Mouse (Mus musculus): ENCODE measurements around the gene Fuom. TPM values are rescaled to one million over a fixed set of nuclear protein-coding genes. Genes with fewer than 3 reads are reported as not detected.

The Fuom gene
- polyA plus RNA-seq, 1 experiment from 2014 or later, result 13.9 TPM

DNA sequence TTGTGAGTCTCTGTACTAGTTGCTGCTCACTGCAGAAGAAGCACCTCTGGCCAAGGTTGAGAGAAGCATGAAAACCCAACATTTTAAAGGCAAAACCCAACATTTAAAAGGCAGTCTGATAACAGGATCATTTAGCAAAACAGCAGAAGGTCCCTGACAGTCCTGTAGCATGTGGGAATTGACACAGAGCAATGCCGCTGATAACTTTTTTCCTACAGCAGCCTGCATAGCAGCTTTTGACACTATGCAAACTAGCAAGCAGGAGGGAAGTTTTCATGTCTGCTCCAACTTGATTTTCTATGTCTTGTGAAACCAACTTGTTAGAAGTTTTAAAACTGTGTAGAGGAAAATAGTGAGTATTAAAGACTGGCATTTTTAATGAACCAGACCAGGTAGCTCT lies 22.1 kb upstream of the Fuom start:
- no peak for DNase-seq (ENCODE audit: low spot score)
- H3K27ac ChIP-seq, result no peak overlapping the region
- H3K4me1 ChIP-seq, result peaks cover 16% of the 10 kb centered on the region
- H3K27me3 ChIP-seq (ENCODE audit: low read depth, poor library complexity, severe bottlenecking), result no peaks in the 10 kb centered on the region
- H3K4me3 ChIP-seq, result no peak overlapping the region
- WGBS, result 100% methylated on average over 1 of the region's 1 CpGs
- H3K9me3 ChIP-seq (replicated peaks), result no peaks in the 10 kb centered on the region
- H3K36me3 ChIP-seq, result peaks cover 4% of the 10 kb centered on the region; the same call in 1 of the 2 replicates

DNA sequence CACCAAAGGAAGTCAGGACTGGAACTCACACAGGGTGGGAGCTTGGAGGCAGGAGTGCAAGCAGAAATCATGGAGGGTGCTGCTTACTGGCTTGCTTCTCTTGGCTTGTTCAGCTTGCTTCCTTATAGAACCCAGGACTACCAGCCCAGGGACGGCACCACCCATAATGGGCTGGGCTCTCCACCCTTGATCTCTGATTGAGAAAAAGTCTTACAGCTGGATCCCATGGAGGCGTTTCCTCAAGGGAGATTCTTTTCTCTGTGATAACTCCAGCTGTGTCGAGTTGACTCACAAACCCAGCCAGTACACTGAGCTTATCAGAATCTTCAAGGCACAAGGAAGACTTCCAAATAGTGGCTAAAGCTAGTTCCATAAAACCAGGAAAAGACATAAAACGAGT lies 20.5 kb upstream of the Fuom start:
- H3K9me3 ChIP-seq (replicated peaks), result no peaks in the 10 kb centered on the region
- H3K27me3 ChIP-seq (ENCODE audit: low read depth, poor library complexity, severe bottlenecking), result no peaks in the 10 kb centered on the region
- DNase-seq (ENCODE audit: low spot score), result no peak
- H3K36me3 ChIP-seq, result no peaks in the 10 kb centered on the region
- H3K4me1 ChIP-seq, result peaks cover 16% of the 10 kb centered on the region
- H3K27ac ChIP-seq, result no peak overlapping the region
- 50% methylated on average over 4 of the region's 4 CpGs for WGBS
- H3K4me3 ChIP-seq, result no peak overlapping the region

DNA sequence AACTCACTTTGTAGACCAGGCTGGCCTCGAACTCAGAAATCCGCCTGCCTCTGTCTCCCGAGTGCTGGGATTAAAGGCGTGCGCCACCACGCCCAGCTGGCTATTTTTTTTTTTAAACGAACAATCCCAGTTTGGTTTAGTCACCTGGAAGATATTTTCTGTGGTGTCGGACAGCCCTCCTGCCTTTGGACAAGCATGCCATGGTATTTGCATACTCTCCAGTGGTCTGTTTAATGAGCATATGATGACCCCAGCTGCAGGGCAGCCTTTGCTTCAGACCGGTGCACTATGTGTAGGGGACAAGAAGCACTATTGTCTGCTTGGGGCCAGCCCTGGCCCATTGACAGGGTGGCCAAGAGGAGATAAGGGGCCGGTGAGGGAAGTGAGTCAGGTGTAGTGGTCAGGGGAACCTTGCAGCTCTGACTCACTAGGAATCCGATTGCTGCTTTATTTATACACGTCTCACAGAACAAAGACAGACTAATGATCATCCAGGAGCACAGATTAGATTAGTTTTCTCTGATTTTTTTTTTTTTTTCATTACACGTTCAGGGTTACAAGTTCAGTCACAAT lies 19.2 kb upstream of the Fuom start:
- Histone ChIP-seq H3K4me1 (peaks cover 11% of the 10 kb centered on the region), H3K9me3 (replicated peaks) (no peaks in the 10 kb centered on the region), H3K27ac (no peak overlapping the region), H3K36me3 (no peaks in the 10 kb centered on the region), H3K4me3 (no peak overlapping the region), H3K27me3 (ENCODE audit: low read depth, poor library complexity, severe bottlenecking) (no peaks in the 10 kb centered on the region)
- DNase-seq (ENCODE audit: low spot score), result no peak
- 83% methylated on average over 13 of the region's 13 CpGs for WGBS

DNA sequence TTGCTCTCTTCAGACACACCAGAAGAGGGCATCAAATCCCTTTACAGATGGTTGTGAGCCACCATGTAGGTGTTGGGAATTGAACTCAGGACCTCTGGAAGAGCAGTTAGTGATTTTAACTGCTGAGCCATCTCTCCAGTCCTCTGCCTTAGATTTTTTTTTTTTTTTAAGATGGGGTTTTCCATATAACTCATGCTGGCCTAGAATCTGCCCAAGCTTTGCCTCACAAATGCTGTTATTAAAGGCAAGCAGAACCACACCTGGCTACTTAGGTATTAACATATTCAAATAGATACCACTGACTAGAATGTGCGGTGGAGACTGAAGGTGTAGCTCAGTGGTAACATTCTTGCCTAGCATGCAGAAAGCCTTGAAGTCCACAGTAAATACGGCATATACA lies 18.2 kb upstream of the Fuom start:
- no peak for DNase-seq (ENCODE audit: low spot score)
- Histone ChIP-seq H3K4me3 (no peak overlapping the region), H3K27me3 (ENCODE audit: low read depth, poor library complexity, severe bottlenecking) (no peaks in the 10 kb centered on the region), H3K9me3 (replicated peaks) (no peaks in the 10 kb centered on the region), H3K36me3 (no peaks in the 10 kb centered on the region), H3K4me1 (peaks cover 9% of the 10 kb centered on the region), H3K27ac (no peak overlapping the region)
- WGBS, result 87% methylated on average over 2 of the region's 2 CpGs

DNA sequence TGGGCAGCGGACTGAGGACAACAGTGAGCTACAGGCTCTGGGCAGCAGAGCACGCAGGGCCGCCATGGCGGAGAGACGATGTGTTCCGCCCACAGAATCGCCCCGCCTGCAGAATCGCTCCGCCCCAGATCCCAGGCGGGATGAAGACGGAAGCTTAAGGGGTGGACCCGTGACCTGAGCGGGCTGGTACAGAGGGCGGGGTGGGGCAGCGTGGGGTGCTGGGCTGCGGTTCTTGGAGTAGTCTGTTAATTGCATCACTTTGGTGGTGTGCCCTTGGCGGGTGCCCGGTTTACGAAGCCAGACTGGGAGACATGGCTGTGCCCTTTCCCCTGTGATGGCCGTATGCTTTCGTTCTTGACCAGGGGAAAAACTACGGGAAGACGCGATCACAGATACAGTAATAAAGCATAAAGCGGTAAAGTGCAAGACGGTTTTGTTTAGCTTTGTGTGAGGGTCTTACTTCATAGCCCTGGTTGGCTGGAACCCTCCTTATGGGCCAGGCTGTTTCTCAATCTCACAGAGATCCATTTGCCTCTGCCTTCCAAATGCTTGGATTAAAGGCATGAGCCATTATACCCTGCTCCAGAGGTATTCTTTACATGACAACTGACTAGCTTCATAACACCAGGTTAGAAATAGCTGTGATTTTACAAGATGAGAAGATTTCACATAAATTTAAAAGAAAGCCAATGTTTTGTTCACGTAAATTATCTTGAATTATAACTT lies 14.3 kb upstream of the Fuom start, which contains the start of gene Echs1:
Gene Echs1 (minus strand): TSS at position 148 of the 726 bp plus-strand sequence.
- Histone ChIP-seq H3K4me1 (peaks cover 8% of the 10 kb centered on the region), H3K9me3 (replicated peaks) (no peaks in the 10 kb centered on the region), H3K27me3 (ENCODE audit: low read depth, poor library complexity, severe bottlenecking) (no peaks in the 10 kb centered on the region), H3K36me3 (peaks cover 16% of the 10 kb centered on the region), H3K27ac (peak within 1 kb of the TSS; percentile 93), H3K4me3 (peak within 1 kb of the TSS; percentile 79)
- WGBS, result 4% methylated on average over 28 of the region's 28 CpGs
- DNase-seq (ENCODE audit: low spot score), result peak; percentile 87

DNA sequence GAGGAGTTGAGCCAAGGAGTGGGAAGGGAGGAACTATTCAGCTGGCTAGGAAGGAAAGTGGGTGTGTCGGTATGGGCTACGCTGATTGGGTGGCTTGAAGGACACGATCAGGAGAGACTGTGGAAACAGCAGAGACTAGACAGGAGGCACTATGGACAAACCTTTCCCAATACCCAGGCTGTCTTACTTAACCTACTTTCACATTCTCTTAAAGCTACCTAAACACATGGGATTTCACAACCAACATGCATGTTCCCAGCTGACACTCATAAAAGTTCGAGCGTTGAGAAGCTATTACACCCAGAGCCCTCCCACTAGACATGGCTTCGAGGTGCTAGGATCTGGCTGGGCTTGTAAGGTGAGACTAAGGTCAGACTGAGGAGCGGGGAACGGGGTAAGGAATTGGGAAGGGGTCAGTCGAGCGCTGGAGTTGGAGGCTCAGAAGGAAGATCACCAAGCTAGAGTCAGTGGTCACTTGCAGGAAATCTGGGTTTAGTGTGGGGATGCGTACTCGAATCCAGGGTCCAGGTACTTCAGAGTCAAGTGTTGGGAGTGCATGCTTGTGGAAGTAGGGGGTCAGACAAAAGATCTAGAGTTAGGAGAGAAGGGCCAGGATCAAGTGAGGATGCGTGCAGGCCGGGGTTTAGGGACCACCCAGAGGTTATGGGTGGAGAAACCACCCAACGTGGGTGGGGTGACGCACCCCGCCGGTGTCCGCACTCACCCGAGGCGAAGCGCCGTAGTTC lies 13.5 kb upstream of the Fuom start, which contains the start of gene Paox:
Gene Paox (plus strand): TSS at position 217 of the 746 bp plus-strand sequence.
- Histone ChIP-seq H3K27me3 (ENCODE audit: low read depth, poor library complexity, severe bottlenecking) (no peaks in the 10 kb centered on the region), H3K4me1 (peaks cover 8% of the 10 kb centered on the region), H3K36me3 (peaks cover 23% of the 10 kb centered on the region), H3K4me3 (peak within 1 kb of the TSS; percentile 79), H3K9me3 (replicated peaks) (no peaks in the 10 kb centered on the region), H3K27ac (peak within 1 kb of the TSS; percentile 93)
- peak; percentile 59 for DNase-seq (ENCODE audit: low spot score)
- 3% methylated on average over 23 of the region's 23 CpGs for WGBS

DNA sequence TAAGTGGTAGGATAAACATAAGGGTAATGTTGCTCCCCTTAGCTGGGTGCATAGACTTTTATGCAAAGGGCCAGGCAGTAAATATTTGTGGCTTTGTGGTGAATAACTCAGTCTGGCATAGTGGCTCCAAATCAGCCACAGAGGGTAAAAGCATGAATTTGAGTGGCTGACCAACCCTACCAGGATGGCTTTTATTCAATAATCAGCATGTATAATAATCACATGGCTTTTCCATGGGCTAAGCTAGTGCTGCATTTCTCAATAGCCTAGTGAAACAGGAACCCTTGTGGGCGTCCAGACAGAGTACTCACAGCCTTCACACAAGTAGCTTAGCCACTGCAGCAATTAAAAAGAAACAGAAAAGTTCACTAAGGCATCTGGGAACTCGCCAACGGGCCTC lies 9.7 kb upstream of the Fuom start:
- Histone ChIP-seq H3K4me3 (no peak overlapping the region), H3K9me3 (replicated peaks) (no peaks in the 10 kb centered on the region), H3K36me3 (peaks cover 61% of the 10 kb centered on the region), H3K27me3 (ENCODE audit: low read depth, poor library complexity, severe bottlenecking) (no peaks in the 10 kb centered on the region), H3K27ac (no peak overlapping the region), H3K4me1 (peaks cover 8% of the 10 kb centered on the region)
- no peak for DNase-seq (ENCODE audit: low spot score)
- WGBS, result 85% methylated on average over 3 of the region's 3 CpGs

DNA sequence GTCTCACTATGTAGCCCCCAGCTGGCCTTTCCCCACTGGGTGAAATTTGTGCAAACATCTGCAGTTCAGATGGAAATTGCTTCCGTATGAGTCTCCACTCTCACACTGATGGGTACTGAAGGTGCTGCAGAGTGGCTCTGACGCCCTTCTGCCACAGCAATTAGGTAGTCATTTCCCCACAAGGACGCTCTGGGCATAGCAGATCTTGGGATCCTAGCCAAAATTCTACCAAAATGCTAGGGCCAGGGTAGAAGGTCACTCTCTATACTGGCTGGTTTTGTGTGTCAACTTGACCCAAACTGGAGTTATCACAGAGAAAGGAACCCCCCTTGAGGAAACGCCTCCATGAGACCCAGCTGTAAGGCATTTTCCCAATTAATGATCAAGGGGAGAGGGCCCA lies 1.8 kb upstream of the Fuom start:
- peaks cover 45% of the 10 kb centered on the region for H3K36me3 ChIP-seq

DNA sequence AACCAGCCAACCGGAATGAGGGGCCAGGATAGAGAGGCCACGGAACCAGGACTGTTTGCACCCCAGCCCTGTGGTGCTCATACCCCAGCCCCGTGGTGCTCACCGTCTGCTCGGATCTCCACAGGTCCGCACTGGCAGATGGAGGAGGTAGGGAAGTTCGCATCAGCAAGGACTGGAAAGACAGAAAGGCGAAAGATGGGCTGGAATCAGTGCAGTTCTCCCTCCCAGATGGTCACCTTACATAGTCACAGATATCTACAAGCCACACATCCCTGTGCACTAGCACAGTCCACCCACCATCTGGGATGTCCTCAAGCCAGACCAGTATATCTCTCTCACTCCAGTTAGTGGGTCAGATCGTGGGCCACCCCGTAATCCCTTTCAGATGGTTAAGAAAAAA lies 743 bp downstream of the Fuom start:
- H3K9me3 ChIP-seq (replicated peaks), result no peaks in the 10 kb centered on the region
- peak overlapping the region; percentile 37 for H3K27ac ChIP-seq
- peaks cover 20% of the 10 kb centered on the region for H3K27me3 ChIP-seq (ENCODE audit: low read depth, poor library complexity, severe bottlenecking)
- DNase-seq (ENCODE audit: low spot score), result no peak
- WGBS, result 79% methylated on average over 10 of the region's 10 CpGs
- H3K36me3 ChIP-seq, result peaks cover 20% of the 10 kb centered on the region
- H3K4me1 ChIP-seq, result peaks cover 19% of the 10 kb centered on the region
- H3K4me3 ChIP-seq, result peak overlapping the region; percentile 59

More for the DNA sequence above, 1.8 kb upstream of the Fuom start:
- Histone ChIP-seq H3K27me3 (ENCODE audit: low read depth, poor library complexity, severe bottlenecking) (peaks cover 14% of the 10 kb centered on the region), H3K4me3 (no peak overlapping the region), H3K4me1 (peaks cover 19% of the 10 kb centered on the region), H3K9me3 (replicated peaks) (no peaks in the 10 kb centered on the region), H3K27ac (no peak overlapping the region)
- DNase-seq (ENCODE audit: low spot score), result no peak
- WGBS, result 80% methylated on average over 4 of the region's 4 CpGs

DNA sequence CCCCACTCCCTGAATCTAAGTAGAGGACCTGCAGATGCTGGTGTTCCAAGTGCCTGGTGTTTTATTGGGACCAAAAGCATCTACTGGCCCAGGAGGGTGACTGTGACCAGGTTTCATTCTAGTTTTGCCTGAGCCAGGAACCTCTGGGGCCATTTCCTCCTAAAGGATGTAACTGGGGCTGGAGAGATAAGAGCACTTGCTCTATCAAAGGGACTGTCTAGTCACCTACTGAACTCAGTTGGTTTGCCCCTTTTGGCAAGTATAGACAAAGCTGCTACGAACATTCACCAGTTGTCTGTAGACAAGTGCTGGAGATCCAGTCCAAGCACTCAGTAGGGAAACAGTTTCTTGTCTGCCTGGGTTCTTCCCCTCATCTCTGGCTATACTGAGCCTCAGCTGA lies 3.8 kb downstream of the Fuom start:
- 93% methylated on average over 1 of the region's 1 CpGs for WGBS
- no peak overlapping the region for H3K4me3 ChIP-seq

DNA sequence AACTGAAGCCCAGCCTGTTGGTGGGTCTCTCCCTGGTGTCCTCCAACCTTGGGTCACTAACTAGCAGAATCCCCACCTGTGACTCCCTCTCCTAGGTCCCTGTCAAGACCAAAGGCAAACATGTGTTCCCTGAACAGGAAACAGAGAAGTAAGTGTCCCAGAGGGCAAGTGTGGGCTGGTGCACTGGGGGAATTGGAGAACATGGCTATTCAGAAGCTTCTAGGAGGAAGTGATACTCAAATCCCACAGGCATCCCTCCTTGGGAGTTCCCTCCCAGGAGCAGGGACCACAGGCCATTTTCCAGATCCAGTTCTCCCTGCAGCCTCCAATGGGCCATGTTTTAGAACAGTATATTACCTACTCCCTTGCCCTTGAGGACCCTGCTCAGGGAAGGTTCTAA lies 6.2 kb downstream of the Fuom start:
- no peak overlapping the region for H3K27ac ChIP-seq
- H3K9me3 ChIP-seq (replicated peaks), result no peaks in the 10 kb centered on the region
- DNase-seq (ENCODE audit: low spot score), result no peak
- peaks cover 6% of the 10 kb centered on the region for H3K4me1 ChIP-seq
- no peak overlapping the region for H3K4me3 ChIP-seq
- no peaks in the 10 kb centered on the region for H3K36me3 ChIP-seq
- H3K27me3 ChIP-seq (ENCODE audit: low read depth, poor library complexity, severe bottlenecking), result peaks cover 12% of the 10 kb centered on the region

More for the DNA sequence above, 3.8 kb downstream of the Fuom start:
- Histone ChIP-seq H3K9me3 (replicated peaks) (no peaks in the 10 kb centered on the region), H3K27me3 (ENCODE audit: low read depth, poor library complexity, severe bottlenecking) (peaks cover 20% of the 10 kb centered on the region), H3K4me1 (peaks cover 23% of the 10 kb centered on the region), H3K27ac (no peak overlapping the region), H3K36me3 (no peaks in the 10 kb centered on the region)
- DNase-seq (ENCODE audit: low spot score), result no peak

DNA sequence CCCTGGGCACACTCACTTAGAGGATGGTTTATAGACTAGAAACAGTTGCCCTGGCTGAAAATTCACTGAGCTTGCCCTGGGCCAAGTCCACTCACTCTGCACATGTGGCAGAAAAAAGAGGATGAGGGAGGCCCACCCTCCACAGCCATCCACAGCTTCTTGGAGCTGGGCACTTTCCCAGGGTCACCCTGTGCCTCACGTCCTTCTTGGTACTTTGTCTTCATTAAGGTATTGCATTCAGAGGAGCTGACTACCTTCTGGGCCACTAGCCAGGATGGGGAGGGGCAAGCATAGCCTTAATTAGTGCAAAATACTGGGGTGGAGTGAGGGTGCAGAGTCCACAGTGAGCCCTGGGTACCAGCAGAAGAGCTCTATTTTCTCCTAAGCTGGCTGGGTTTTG lies 6.7 kb downstream of the Fuom start:
- no peak overlapping the region for H3K27ac ChIP-seq
- H3K36me3 ChIP-seq, result no peaks in the 10 kb centered on the region
- peaks cover 5% of the 10 kb centered on the region; the same call in 1 of the 2 replicates for H3K4me1 ChIP-seq
- no peaks in the 10 kb centered on the region for H3K9me3 ChIP-seq (replicated peaks)
- peaks cover 7% of the 10 kb centered on the region; the same call in 1 of the 2 replicates for H3K27me3 ChIP-seq (ENCODE audit: low read depth, poor library complexity, severe bottlenecking)
- H3K4me3 ChIP-seq, result no peak overlapping the region
- WGBS, result 55% methylated on average over 1 of the region's 1 CpGs
- DNase-seq (ENCODE audit: low spot score), result no peak

DNA sequence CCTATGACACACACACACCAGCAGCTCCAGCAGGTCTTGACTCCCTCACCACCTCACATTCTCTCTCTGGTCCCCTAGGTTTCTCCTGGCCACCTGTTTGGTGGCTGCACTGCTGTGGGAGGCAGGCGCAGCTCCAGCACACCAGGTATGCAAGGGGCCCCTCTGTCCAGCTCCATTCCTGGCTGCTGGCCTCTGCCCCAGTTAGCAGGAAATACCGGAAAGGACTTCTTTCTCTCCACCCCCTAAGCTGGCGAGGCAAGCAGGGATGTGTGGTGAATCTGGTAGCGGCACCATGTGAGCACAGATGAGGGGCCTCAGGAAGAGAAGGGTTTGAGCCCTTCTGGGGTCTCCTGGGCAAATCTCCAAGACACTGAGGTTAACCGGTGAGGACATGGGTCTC lies 7.3 kb downstream of the Fuom start:
- Histone ChIP-seq H3K27me3 (ENCODE audit: low read depth, poor library complexity, severe bottlenecking) (0 out of 2 replicates have a peak, but pooled peaks cover 6% of the 10 kb centered on the region), H3K36me3 (no peaks in the 10 kb centered on the region), H3K4me3 (no peak overlapping the region), H3K4me1 (peaks cover 5% of the 10 kb centered on the region; the same call in 1 of the 2 replicates), H3K27ac (no peak overlapping the region), H3K9me3 (replicated peaks) (no peaks in the 10 kb centered on the region)
- no peak for DNase-seq (ENCODE audit: low spot score)
- 65% methylated on average over 5 of the region's 5 CpGs for WGBS

Data from limb, embryonic 10.5 days (tissue).